ENCODE assay signal across 8 mouse cellular contexts in genomic region chr13:77134931-77135620, GRCm38 (mm10). TPM values are rescaled to one million over a fixed set of nuclear protein-coding genes. Genes with fewer than 3 reads are reported as not detected.
A peak's percentile ranks its signal among the peaks of the same experiment; 100 is the strongest.
DNase-seq lines count a peak whose midpoint lies in the region; ATAC-seq and TF ChIP-seq lines count a peak whose summit lies in the region.

Slf1 (minus strand) TSS chr13:77135473.
2210408I21Rik (plus strand) TSS chr13:77135540.

- CTCF ChIA-PET in Patski (lab: Charles Lee), result interaction anchor here (1.1 to 1.2 kb wide), 2 partner anchors 22 to 87 kb away, joined by 3 to 4 read pairs; no protein-coding TSS in a partner anchor

- H3K27me3 ChIP-seq in Patski, result no peaks in the 10 kb centered on the region
- H3K27me3 ChIP-seq in hindbrain, embryonic 14.5 days (ENCODE audit: control insufficient read depth, insufficient read depth, low read length), result no peaks in the 10 kb centered on the region

- in situ Hi-C loops in Patski (cut with MboI; ENCODE audit: low pct_unique_long_range_greater_than_20kb), result loop anchor here (10.0 kb wide), 1 partner anchor 1070 kb away; no protein-coding TSS in a partner anchor

- H3K4me2 ChIP-seq in hindbrain, embryonic 14.5 days (replicated peaks), result peak within 1 kb of the TSS; percentile 77

- peaks cover 7% of the 10 kb centered on the region for H3K4me1 ChIP-seq in hindbrain, embryonic 14.5 days (replicated peaks; ENCODE audit: control insufficient read depth, insufficient read depth, low read length)

- under 1% methylated on average over 65 of the region's 65 CpGs for WGBS in hindbrain, embryonic 14.5 days

- peak within 1 kb of the TSS; percentile 88 for H3K9ac ChIP-seq in hindbrain, embryonic 14.5 days

- peak within 1 kb of the TSS; percentile 91 for H3K27ac ChIP-seq in hindbrain, embryonic 14.5 days

- no peaks in the 10 kb centered on the region for H3K9me3 ChIP-seq in hindbrain, embryonic 14.5 days (ENCODE audit: control insufficient read depth, low read length)

- TF ChIP-seq CTCF in Patski (IDR thresholded peaks at IDR 0.05), result no peak

- peak within 1 kb of the TSS; percentile 93 for H3K4me3 ChIP-seq in hindbrain, embryonic 14.5 days (replicated peaks; ENCODE audit: low read length)

- DNase-seq in Patski (ENCODE audit: low read depth, low spot score), result peak; percentile 42
- DNase-seq in cerebellum, postnatal 14 days, result peak; percentile 90 to 92
- peak; percentile 82 to 84 for DNase-seq in frontal cortex, postnatal 25 days (ENCODE audit: low spot score in 2 of 2)
- DNase-seq in hindbrain, embryonic 14.5 days (ENCODE audit: low spot score), result peak; percentile 93
- DNase-seq in layer of hippocampus, postnatal 36 days, result peak; percentile 90
- peak; percentile 93 for DNase-seq in lung, postnatal 36 days
- DNase-seq in retina, postnatal 1 day, result peak; percentile 93
- DNase-seq in urinary bladder, adult 18-20 months (ENCODE audit: low spot score in 2 of 2), result peak; percentile 83 to 89

- no peaks in the 10 kb centered on the region for H3K36me3 ChIP-seq in hindbrain, embryonic 14.5 days (replicated peaks; ENCODE audit: control insufficient read depth, insufficient read depth)

- POLR2A ChIA-PET in Patski (lab: Charles Lee), result no interaction called here

- ATAC-seq in Patski, result peak; percentile 99
- peak; percentile 99 for ATAC-seq in hindbrain, embryonic 14.5 days (ENCODE audit: low FRiP score)

RNA-seq across cellular contexts. Expression of gene Slf1, which starts in this region (rescaled TPM):
- 13.6 TPM for polyA plus RNA-seq in Patski (2021)
- 29.9 and 35.5 TPM in 2 replicates for polyA plus RNA-seq in hindbrain, embryonic 14.5 days (2014; fragmentation: Nextera tagmentation; extraction: Ambion mirVana)
- 10 to 100 TPM; 15.7 to 18.4 TPM for total RNA-seq in layer of hippocampus, postnatal 36 days (2021)

RNA-seq across cellular contexts. Expression of gene 2210408I21Rik, which starts in this region (rescaled TPM):
- 3.6 TPM for polyA plus RNA-seq in Patski (2021)
- 13.7 and 15.1 TPM in 2 replicates for polyA plus RNA-seq in hindbrain, embryonic 14.5 days (2014; fragmentation: Nextera tagmentation; extraction: Ambion mirVana)
- total RNA-seq in layer of hippocampus, postnatal 36 days (2021), result 10 to 100 TPM; 19.7 to 22.7 TPM

Comparison
In these comparisons a context has a peak if more than half of its experiments do, and no peak if none do; other contexts are left out.
1. Peak in every context shown above with its lines: DNase-seq, ATAC-seq, H3K4me3 ChIP-seq and H3K27ac ChIP-seq.
2. DNase-seq: peak in every context shown above with its lines; median percentile 93 in hindbrain, embryonic 14.5 days; 93 in lung, postnatal 36 days; 93 in retina, postnatal 1 day; 91 in cerebellum, postnatal 14 days; 90 in layer of hippocampus, postnatal 36 days; 86 in urinary bladder, adult 18-20 months; 83 in frontal cortex, postnatal 25 days; 42 in Patski.